Mouse (Mus musculus): ENCODE data around the gene Tbx3.

Tbx3 gene

DNA sequence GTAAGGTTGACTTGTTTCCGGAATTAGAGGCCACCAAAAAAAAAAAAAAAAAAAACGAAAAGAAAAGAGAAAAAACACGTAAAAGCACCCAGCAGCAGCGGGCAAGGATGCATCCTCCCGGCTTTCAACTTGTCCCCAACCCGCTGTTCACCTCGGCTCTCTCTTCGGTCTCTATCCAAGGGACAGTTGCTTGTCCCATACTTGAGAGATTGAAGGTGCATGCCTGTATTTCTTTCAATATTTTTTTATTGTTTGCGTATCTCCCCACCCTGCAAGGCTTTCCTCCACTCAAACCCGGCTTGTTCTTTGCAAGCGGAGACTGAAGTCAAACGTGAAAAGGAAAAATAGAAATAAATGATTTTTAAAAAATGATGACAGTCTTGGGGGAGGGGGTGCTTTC, 7.7 kb upstream of the Tbx3 start:
- DNase-seq: no peak

GRCm38 (mm10) chr5:119663241-119663640, 7.2 kb upstream of the Tbx3 start:
- DNase-seq: no peak

GRCm38 (mm10) chr5:119663747-119664146, 6.7 kb upstream of the Tbx3 start:
- no peak for DNase-seq

DNA sequence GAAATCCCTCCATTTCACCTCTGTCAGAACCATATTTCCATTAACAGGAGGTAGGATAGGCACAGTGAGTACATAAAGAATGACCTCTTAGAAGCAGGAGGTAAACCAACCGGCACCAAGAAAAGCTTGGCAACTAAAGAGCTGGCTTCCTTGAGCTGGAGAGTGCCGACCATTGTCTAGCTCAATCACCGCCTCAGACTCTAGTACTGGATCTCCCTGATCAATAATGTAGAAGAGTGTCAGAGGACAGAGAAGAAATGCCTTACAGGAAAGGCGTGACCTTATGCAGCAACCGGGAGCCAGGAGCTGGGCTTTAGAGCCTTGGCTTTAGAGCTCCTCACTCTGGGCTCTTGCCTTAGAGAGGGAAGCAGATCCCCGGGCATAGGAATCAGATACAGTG, 4.7 kb upstream of the Tbx3 start:
- no peak for DNase-seq

DNA sequence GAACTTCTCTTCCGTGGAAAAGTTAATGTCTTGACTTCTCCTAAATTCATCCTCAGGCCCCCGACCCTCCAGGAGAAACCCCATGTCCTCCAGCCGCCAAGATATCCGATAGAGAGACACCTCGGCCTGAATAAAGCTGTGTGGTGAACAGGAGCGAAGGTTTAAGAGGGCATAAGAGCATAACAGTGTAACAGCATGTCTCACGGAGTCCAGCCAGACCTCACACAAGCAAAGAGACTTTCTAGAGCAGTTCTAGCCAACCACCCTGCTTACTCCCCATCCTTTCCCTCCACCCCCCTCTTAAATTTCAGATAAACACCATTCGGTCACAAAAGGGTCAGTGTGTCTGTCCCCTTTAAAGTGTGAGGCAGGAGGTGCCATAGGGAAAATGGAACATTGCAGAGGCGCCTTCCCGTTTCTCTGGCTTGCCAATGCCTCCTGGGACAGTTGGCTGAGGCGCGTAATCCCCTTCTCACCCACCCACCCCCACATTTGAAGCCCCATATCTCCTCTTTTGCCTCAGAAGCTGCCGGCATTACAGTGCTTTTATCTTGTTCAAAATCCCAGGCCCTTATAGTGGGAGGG, 3.0 kb upstream of the Tbx3 start:
- DNase-seq: no peak

DNA sequence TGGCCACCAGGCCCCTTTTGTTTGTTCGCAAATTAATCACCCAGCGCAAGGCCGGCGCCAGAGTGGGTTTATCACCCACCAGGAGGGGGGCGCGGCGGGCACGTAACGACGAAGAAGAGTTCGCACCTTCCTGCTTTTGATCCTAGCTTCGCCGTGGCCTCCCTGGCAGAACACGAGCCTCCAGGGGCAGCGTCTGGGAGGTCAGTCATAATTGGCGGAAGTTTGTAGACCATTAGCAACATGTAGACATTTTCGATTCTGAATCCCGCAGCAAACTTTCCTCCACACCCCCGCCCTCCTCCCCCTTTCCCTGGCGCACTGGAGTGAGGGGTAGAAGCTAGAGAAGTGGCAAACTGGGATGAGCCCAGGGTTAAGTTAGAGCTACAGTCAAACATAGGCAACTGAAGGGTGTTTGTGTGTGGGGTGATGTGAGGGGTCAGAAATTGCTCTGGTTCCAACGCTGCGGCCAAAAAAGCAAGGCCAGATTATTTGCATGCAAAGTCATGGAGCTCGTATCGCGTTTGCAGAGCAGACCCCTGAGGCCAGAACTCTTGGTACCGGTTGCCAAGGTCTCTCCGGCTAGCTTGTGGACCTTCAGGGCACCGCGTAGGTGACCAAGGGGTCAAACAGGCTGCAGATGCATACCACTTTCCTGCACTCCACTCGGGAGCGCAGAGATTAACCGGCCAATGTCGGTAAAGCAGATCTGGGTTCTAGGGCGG, 2.1 kb upstream of the Tbx3 start:
- no peak for DNase-seq

GRCm38 (mm10) chr5:119668913-119669411, 1.5 kb upstream of the Tbx3 start:
- DNase-seq: no peak

DNA sequence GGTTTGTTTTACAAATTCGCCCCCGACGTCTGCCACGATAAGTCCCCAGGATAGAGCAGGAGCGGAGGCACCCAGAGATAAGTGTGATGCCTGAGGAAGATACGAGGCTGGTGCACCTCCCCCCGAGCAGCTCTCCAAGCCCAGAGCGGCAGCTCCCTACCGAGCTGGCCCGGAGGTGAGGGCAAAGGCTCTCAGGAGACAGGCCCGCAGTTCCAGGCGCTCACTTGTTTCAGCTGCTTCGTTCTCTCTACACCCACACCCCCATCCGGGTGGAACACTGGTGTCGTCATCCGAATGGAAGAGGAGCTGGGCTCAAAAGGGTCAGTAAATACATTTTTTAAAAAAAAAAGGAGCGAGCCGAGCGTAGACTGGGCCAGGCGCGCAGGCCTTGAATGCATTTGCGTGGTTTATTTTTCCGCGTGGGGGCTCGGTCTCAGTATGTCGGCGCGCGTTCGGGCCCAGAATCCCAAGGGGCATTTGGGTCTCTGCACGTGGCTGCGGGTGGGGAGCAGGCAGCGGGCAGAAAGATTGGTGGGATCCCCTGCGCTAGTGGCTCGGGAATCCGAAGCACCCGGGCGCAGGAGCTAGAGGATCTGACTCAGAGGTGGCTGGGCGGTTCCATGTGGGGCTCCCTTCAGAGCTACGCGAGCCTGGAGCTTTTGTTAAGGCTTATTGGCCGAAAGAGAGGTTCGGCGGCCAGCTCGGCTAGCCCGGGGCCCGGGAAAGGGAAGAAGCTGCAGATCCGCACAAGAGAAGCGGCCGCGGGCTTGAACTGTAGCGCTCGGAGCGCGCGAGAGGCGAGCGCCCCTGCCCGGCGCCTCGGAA, 516 bp upstream of the Tbx3 start:
- no peak for DNase-seq

DNA sequence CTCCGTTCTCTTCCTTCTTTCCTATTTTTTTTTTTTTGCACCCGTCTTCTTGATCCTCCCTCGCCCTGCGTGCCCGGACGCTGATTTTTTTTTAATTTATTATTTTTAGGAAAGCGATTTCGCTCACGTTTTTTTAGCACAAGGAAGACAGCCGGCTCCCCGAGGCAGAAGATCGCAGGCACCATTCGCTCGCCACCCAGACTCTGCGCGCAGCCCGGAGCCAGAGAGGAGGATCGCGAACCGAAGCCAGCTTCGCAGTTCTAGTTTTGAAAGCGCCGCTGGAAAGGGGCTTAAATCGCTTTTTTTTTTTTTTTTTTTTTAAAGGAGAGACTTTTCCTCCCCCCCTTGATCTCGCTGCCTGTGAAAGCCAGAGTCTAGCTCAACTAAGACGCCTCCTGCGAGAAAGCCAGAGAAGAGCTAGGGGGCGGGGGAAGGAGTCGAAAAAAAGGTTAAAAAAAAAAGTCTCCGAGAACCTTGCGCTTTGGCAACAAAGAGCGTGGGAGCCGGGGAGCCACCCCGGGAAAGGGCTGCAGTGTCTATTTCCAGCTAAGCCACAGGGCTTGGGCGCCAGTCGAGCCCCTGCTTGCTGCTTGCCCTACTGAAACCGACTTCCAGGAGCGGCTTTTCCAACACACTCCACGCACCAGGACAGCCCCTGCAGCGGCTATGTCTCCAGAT, 794 bp downstream of the Tbx3 start:
- DNase-seq: no peak

GRCm38 (mm10) chr5:119671965-119672347, 1.5 kb downstream of the Tbx3 start:
- no peak for DNase-seq

DNA sequence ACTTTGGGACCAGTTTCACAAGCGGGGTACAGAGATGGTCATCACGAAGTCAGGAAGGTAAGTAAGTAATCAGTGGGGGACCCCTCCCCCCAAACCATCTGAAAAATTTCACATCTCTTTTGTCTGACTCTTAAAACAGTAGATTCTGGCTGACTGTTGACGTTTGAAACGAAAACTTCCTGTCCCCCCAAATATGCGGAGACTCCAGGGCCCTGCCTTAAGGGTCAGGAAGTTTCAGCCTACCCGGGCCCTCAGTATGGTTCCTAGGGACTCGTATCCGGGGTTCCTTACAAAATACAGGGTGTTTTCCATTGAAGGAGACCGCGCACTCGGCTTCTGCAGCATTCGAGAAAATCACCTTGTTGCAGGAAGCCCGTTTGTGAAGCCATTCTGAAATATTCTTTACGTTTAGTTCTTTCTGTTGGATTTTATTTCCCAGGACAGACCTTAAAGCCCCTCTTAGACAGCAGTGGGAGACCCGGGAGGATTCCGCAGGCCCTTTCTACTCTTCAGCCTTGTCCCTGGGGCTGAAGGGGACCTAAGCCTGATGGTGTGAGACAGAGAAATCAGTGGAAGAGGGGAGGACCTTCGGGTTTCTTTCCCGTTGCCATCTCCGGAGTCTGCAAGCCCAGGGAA, 2.0 kb downstream of the Tbx3 start:
- DNase-seq: no peak

DNA sequence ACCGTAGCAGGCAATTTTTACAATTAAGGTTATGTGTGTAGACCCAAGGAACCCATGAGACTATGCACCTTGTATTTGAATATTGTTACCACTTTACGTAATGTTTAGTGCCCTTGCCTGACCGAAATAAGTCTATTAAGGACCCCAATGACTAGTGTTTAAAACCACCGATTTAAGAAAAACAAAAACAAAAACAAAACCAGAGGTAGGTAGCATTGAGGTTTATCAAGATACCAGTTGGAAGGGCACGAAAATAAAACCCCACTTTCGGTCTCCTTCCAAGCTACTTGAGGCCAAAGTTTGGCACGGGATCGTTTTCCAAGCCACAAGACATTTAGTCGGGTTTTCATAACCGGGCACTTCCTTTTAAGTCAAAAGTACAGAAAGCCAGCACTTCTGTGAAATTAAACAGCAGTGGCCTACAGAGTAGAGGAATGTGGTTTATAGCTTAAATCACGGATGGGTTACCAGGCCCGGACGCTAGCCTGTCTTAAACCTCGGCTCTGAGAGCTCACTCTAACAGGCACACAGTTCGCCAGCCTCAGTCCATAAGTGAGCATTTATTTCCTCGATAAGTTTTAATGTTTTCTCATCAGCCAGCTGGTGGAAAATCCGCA, 2.6 kb downstream of the Tbx3 start:
- DNase-seq: no peak

DNA sequence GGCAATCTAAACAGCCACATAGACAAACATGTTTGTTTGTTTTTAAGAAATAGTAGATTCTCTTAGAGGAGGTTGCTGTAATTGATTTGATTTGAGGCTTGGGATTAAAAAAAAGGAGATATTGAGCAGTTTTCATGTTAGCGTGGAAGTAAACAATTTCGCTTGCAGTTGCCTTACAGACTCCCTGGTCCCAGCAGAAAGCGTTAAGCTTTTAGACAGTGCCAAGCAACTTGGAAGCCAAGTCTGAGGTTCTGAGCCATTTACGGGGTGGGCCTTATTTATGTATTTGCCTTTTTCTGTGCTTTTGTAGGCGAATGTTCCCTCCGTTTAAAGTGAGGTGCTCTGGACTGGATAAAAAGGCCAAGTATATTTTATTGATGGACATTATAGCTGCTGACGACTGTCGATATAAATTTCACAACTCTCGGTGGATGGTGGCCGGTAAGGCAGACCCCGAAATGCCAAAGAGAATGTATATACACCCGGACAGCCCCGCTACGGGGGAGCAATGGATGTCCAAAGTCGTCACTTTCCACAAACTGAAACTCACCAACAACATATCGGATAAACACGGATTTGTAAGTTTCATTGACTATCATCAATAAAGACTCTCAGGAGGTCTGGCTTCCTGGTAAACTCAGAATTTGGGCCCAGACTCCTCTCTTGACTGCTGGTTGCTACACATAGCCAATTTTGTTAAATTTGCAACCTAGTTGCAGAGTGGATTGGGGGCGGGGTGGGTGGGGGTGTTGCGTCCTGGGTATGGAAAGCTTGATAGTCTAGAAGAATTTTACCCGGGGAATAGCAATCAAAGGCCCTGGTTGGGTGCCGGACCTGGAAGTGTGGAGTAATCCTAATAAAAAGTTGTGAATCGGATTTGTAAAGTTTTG, 3.5 kb downstream of the Tbx3 start:
- no peak for DNase-seq

GRCm38 (mm10) chr5:119674606-119675330, 4.3 kb downstream of the Tbx3 start:
- DNase-seq: no peak

- DNase-seq: no peak
Measured at GRCm38 (mm10) chr5:119676245-119676644, 5.8 kb downstream of the Tbx3 start.

- DNase-seq: no peak
Measured at GRCm38 (mm10) chr5:119678516-119678915, 8.0 kb downstream of the Tbx3 start.

GRCm38 (mm10) chr5:119679084-119679483, 8.6 kb downstream of the Tbx3 start:
- DNase-seq: no peak

- no peak for DNase-seq
Measured at GRCm38 (mm10) chr5:119679614-119680328, 9.3 kb downstream of the Tbx3 start.

GRCm38 (mm10) chr5:119680329-119681010, 10.0 kb downstream of the Tbx3 start:
- DNase-seq: no peak
